Mouse (Mus musculus) hindbrain, embryonic 12.5 days (tissue): ENCODE measurements around the gene Snx12. TPM values are rescaled to one million over a fixed set of nuclear protein-coding genes. Genes with fewer than 3 reads are reported as not detected.

ENCODE experiments used
- ATAC-seq: fragments of 200-750 bp; cut with Nextera tagmentation; 2 replicates; pipeline ENCODE4 v1.8.0; 2017; ENCODE audit warnings: moderate TSS enrichment; ENCODE audit not compliant: low FRiP score
- H3K27ac ChIP-seq: fragments of 300-500 bp; sonication (generic); 2 replicates; pipeline ENCODE4 v1.5.1; 2016; ENCODE audit warnings: mild to moderate bottlenecking
- H3K27me3 ChIP-seq: fragments of 300-500 bp; sonication (generic); 2 replicates; pipeline ENCODE4 v1.6.1; 2016; ENCODE audit warnings: mild to moderate bottlenecking
- H3K36me3 ChIP-seq: fragments of 300-500 bp; sonication (generic); 2 replicates; pipeline ENCODE4 v1.6.1; 2016; ENCODE audit warnings: mild to moderate bottlenecking
- H3K4me1 ChIP-seq: fragments of 300-500 bp; sonication (generic); 2 replicates; pipeline ENCODE4 v1.6.1; 2016
- H3K4me2 ChIP-seq: fragments of 300-500 bp; sonication (generic); replicated peaks from 2 replicates; pipeline ENCODE4 v1.6.1; 2016; ENCODE audit warnings: mild to moderate bottlenecking
- H3K4me3 ChIP-seq: fragments of 300-500 bp; sonication (generic); 2 replicates; pipeline ENCODE4 v1.5.1; 2016; ENCODE audit warnings: mild to moderate bottlenecking
- H3K9ac ChIP-seq: fragments of 300-500 bp; sonication (generic); 2 replicates; pipeline ENCODE4 v1.6.1; 2016; ENCODE audit warnings: mild to moderate bottlenecking, moderate library complexity
- H3K9me3 ChIP-seq: fragments of 300-500 bp; sonication (generic); replicated peaks from 2 replicates; pipeline ENCODE4 v1.6.1; 2016; ENCODE audit warnings: mild to moderate bottlenecking
- WGBS: fragments of 180-500 bp; shearing (Covaris S2); methylation state at CpG from one replicate; pipeline ENCODE4 v1.1.7; 2016; 5-methylcytosine and 5-hydroxymethylcytosine counted together
- polyA plus RNA-seq: library from polyadenylated mRNA; unstranded; fragments of >200 nt; fragmentation: Nextera tagmentation; extraction: Ambion mirVana; gene quantifications from 2 replicates; pipeline ENCODE4 v1.2.1, GENCODE M21; 2016

Gene Snx12
- polyA plus RNA-seq, 1 experiment from 2014 or later, result 53.3 TPM

- ATAC-seq, result no peak
- H3K27ac ChIP-seq, result peak overlapping the region; percentile 35; the same call in 1 of the 2 replicates
- WGBS, result 35% methylated on average over 7 of the region's 7 CpGs
Observed at GRCm38 (mm10) chrX:101222796-101223162, 416 bp upstream of the Snx12 start.

DNA sequence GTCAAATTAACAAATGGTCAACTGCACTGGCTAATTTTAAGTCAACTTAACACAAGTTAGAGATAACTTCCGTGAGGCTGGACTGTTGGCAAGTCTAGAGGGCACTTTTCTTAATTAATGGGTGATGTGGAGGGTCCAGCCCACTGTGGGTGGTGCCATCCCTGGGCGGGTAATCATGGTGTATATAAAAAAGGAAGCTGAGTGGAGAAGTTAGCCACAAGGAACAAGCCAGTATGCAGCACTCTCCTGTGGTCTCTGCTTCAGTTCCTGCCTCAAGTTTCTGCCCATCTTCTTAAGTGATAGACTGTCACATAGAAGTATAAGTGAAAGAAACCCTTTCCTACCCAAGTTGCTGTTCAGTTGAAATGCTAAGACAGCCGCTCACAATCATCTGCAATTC, 33.1 kb downstream of the Snx12 start:
- no peak for ATAC-seq
- 82% methylated on average over 3 of the region's 3 CpGs for WGBS

More at GRCm38 (mm10) chrX:101222796-101223162, 416 bp upstream of the Snx12 start:
- Histone ChIP-seq H3K4me3 (peak overlapping the region; percentile 54), H3K27me3 (peaks cover 14% of the 10 kb centered on the region), H3K4me1 (no peaks in the 10 kb centered on the region; the same call in 1 of the 2 replicates), H3K9me3 (no peaks in the 10 kb centered on the region), H3K36me3 (no peaks in the 10 kb centered on the region), H3K9ac (no peak overlapping the region), H3K4me2 (peak overlapping the region; percentile 51)

DNA sequence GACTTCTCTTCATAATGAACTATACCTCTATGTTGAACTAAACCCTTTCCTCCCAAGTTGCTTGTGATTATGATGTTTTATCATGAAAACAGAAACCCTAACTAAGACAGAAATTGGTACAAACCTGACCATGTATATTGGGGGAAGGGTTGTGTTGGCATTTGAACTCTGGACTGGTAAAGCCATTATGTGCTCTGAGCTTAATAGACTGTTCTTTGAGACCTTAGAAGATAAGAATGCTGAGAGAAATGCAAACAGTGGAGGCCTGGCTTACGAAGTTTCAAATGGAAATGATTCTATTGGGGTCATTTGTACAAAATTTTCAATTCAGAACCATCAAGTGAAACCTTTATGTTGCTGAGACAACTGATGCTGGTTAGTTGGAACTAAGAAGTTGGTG, 34.7 kb downstream of the Snx12 start:
- H3K27ac ChIP-seq, result no peak overlapping the region
- ATAC-seq, result no peak
- H3K36me3 ChIP-seq, result no peaks in the 10 kb centered on the region
- H3K4me2 ChIP-seq, result no peak overlapping the region
- no peaks in the 10 kb centered on the region for H3K9me3 ChIP-seq
- peaks cover 3% of the 10 kb centered on the region; the same call in 1 of the 2 replicates for H3K27me3 ChIP-seq
- WGBS, result 82% methylated on average over 1 of the region's 1 CpGs
- H3K4me1 ChIP-seq, result no peaks in the 10 kb centered on the region
- H3K4me3 ChIP-seq, result no peak overlapping the region
- no peak overlapping the region for H3K9ac ChIP-seq

More for the DNA sequence above, 33.1 kb downstream of the Snx12 start:
- H3K4me3 ChIP-seq, result no peak overlapping the region
- no peaks in the 10 kb centered on the region for H3K9me3 ChIP-seq
- no peak overlapping the region for H3K27ac ChIP-seq
- no peak overlapping the region for H3K9ac ChIP-seq
- no peaks in the 10 kb centered on the region for H3K4me1 ChIP-seq
- no peak overlapping the region for H3K4me2 ChIP-seq
- peaks cover 3% of the 10 kb centered on the region; the same call in 1 of the 2 replicates for H3K27me3 ChIP-seq
- no peaks in the 10 kb centered on the region for H3K36me3 ChIP-seq

GRCm38 (mm10) chrX:101173388-101173787, 49.0 kb downstream of the Snx12 start:
- no peak overlapping the region for H3K4me2 ChIP-seq
- H3K9ac ChIP-seq, result no peak overlapping the region
- ATAC-seq, result no peak
- 93% methylated on average over 1 of the region's 1 CpGs for WGBS
- H3K36me3 ChIP-seq, result no peaks in the 10 kb centered on the region
- no peaks in the 10 kb centered on the region for H3K4me1 ChIP-seq
- H3K4me3 ChIP-seq, result no peak overlapping the region
- no peak overlapping the region for H3K27ac ChIP-seq
- H3K9me3 ChIP-seq, result no peaks in the 10 kb centered on the region
- H3K27me3 ChIP-seq, result peaks cover 4% of the 10 kb centered on the region; the same call in 1 of the 2 replicates

GRCm38 (mm10) chrX:101168425-101168824, 53.9 kb downstream of the Snx12 start:
- H3K9ac ChIP-seq, result no peak overlapping the region
- no peak overlapping the region for H3K4me2 ChIP-seq
- no peak overlapping the region for H3K27ac ChIP-seq
- no peak for ATAC-seq
- H3K9me3 ChIP-seq, result no peaks in the 10 kb centered on the region
- H3K4me3 ChIP-seq, result no peak overlapping the region
- 79% methylated on average over 2 of the region's 2 CpGs for WGBS
- no peaks in the 10 kb centered on the region for H3K36me3 ChIP-seq
- no peaks in the 10 kb centered on the region; the same call in 1 of the 2 replicates for H3K27me3 ChIP-seq
- H3K4me1 ChIP-seq, result no peaks in the 10 kb centered on the region

GRCm38 (mm10) chrX:101163739-101164138, 58.6 kb downstream of the Snx12 start:
- Histone ChIP-seq H3K4me3 (no peak overlapping the region), H3K9ac (no peak overlapping the region), H3K9me3 (no peaks in the 10 kb centered on the region), H3K4me2 (no peak overlapping the region), H3K36me3 (no peaks in the 10 kb centered on the region), H3K27ac (no peak overlapping the region), H3K27me3 (no peaks in the 10 kb centered on the region), H3K4me1 (no peaks in the 10 kb centered on the region)
- WGBS, result 90% methylated on average over 2 of the region's 2 CpGs
- no peak for ATAC-seq

DNA sequence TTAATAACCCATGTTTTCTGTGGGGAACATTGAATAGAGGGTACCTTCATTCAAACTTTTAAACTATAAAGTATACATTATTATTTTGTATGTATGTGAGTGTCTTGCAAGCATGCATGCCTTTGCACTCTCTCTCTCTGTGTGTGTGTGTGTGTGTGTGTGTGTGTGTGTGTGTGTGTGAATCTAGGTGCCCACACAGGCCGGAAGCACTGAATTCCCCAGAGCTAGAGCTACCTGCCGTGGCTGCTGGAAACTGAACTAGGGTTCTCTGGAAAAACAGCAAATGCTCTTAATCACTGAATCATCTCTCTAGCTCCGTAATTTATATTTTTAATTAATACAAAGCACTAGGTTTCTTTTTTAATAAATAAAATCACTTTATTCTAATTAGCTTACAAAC, 59.1 kb downstream of the Snx12 start:
- Histone ChIP-seq H3K4me1 (no peaks in the 10 kb centered on the region), H3K27ac (no peak overlapping the region), H3K9me3 (no peaks in the 10 kb centered on the region), H3K9ac (no peak overlapping the region), H3K36me3 (no peaks in the 10 kb centered on the region), H3K27me3 (no peaks in the 10 kb centered on the region), H3K4me2 (no peak overlapping the region), H3K4me3 (no peak overlapping the region)
- WGBS, result 77% methylated on average over 3 of the region's 3 CpGs
- ATAC-seq, result no peak

DNA sequence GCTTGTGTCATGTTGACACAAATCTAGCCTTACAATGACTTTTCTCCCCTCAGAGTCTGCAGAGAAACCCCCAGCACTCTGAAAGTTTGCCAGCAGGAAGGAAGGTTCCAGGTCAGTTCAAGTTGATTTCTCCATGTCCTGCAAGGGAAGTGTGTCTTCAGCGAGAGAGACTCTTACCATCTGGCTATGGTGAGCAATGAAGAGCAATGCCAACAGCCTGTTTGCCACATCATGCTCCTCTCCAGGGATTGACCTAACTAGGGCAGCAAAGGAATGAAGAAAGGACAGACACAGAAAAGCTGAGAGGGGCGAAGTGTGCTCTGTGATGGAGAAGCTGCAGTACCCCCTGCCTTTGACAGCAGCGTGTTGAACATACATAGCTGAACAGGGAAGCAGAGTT, 59.8 kb downstream of the Snx12 start:
- Histone ChIP-seq H3K4me3 (no peak overlapping the region), H3K27me3 (no peaks in the 10 kb centered on the region), H3K9me3 (no peaks in the 10 kb centered on the region), H3K9ac (no peak overlapping the region), H3K4me1 (no peaks in the 10 kb centered on the region), H3K36me3 (no peaks in the 10 kb centered on the region), H3K4me2 (no peak overlapping the region), H3K27ac (no peak overlapping the region)
- ATAC-seq, result no peak
- WGBS, result 90% methylated on average over 3 of the region's 3 CpGs

- ATAC-seq, result no peak
- no peak overlapping the region for H3K4me2 ChIP-seq
- 99% methylated on average over 2 of the region's 2 CpGs for WGBS
- H3K27ac ChIP-seq, result no peak overlapping the region
- no peaks in the 10 kb centered on the region for H3K27me3 ChIP-seq
- H3K4me1 ChIP-seq, result no peaks in the 10 kb centered on the region
- no peaks in the 10 kb centered on the region for H3K9me3 ChIP-seq
- no peaks in the 10 kb centered on the region for H3K36me3 ChIP-seq
- H3K9ac ChIP-seq, result no peak overlapping the region
- H3K4me3 ChIP-seq, result no peak overlapping the region
Observed at GRCm38 (mm10) chrX:101157488-101157887, 64.9 kb downstream of the Snx12 start.

DNA sequence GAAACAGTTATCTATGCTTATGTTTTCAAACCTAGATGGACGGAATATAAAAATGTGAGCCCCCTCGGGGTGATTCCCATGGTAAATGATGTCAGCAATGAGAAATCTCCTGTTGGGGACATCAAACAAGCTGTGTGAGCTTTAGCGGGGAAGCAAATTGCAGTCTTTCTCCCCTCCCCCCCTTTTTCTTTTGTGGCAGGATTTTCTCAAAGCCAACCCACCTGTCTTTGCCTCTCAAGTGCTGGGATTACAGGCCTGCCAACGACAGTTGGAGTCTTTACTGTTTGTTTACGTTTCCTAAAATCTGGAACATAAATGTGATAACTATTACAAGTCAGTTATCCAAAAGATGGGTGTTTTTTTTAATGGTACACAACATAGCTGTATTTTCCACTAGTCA, 66.0 kb downstream of the Snx12 start:
- H3K4me1 ChIP-seq, result no peaks in the 10 kb centered on the region
- 40% methylated on average over 5 of the region's 5 CpGs for WGBS
- no peak overlapping the region for H3K27ac ChIP-seq
- ATAC-seq, result no peak
- H3K9me3 ChIP-seq, result no peaks in the 10 kb centered on the region
- H3K9ac ChIP-seq, result no peak overlapping the region
- H3K4me2 ChIP-seq, result no peak overlapping the region
- no peaks in the 10 kb centered on the region for H3K27me3 ChIP-seq
- no peaks in the 10 kb centered on the region for H3K36me3 ChIP-seq
- H3K4me3 ChIP-seq, result no peak overlapping the region

GRCm38 (mm10) chrX:101147506-101147905, 74.9 kb downstream of the Snx12 start:
- Histone ChIP-seq H3K4me2 (no peak overlapping the region), H3K4me3 (no peak overlapping the region), H3K4me1 (no peaks in the 10 kb centered on the region), H3K27me3 (no peaks in the 10 kb centered on the region), H3K9me3 (no peaks in the 10 kb centered on the region), H3K36me3 (no peaks in the 10 kb centered on the region), H3K9ac (no peak overlapping the region), H3K27ac (no peak overlapping the region)
- ATAC-seq, result no peak
- WGBS, result 72% methylated on average over 5 of the region's 5 CpGs

DNA sequence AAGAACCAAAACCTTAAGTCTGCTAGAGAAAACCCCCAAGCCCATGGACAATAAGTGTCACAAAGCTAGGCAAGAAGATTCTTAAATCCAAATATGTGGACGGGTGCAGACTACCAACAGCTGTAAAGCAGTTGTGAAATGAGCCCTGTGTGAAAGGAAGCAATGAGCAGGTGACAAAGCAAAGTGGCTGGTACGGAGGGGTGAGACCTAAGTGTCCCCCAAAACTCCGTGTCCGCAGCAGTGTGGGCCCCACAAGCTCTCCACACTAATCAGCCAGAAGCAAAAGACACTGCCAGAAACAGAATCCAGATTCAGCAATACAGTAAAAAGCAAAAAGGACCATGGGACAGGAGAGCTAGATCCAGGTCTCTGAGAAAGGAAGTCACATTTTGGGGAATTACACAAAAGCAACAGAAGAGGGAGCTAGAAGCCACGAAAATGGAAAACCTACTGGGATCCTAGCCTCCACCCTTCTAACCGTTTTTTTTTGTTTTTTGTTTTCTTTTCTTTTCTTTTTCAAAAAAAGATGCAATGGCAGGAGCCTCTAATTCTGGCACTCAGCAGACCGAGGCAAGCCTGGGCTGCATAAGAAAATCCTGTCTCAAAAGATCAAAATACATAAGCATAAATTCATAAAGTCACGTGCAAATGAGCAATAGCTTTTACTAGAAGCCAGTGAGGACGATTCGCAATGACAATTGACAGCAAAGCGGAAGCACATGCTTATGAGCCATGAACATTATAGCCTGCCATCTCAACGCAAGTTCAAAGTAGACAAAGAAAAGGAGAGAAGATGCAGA, 90.2 kb downstream of the Snx12 start:
- Histone ChIP-seq H3K27me3 (no peaks in the 10 kb centered on the region), H3K9ac (no peak overlapping the region), H3K4me1 (no peaks in the 10 kb centered on the region), H3K4me3 (no peak overlapping the region), H3K4me2 (peak overlapping the region; percentile 26), H3K36me3 (no peaks in the 10 kb centered on the region), H3K27ac (no peak overlapping the region), H3K9me3 (no peaks in the 10 kb centered on the region)
- ATAC-seq, result no peak; the same call in 1 of the 2 replicates
- WGBS, result 43% methylated on average over 12 of the region's 12 CpGs

DNA sequence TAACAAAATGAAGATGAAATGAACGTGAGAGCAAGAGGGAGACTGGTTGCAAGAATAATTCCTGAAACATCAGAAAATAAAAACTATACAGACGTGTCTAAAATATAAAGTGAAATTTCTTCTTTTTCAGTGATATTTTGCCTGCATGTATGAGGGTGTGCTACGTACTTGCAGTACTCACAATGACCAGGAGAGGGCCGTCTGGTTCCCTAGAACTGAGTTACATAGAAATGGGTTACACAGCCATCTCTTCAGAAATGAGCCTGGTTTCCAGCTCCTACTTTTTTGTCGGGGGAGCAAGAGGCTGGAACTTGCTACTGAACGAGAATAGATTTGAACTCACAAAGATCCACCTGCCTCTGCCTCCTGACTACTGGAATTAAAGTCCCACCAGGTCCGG, 91.4 kb downstream of the Snx12 start:
- Histone ChIP-seq H3K4me1 (no peaks in the 10 kb centered on the region), H3K27me3 (no peaks in the 10 kb centered on the region), H3K27ac (no peak overlapping the region), H3K9ac (no peak overlapping the region), H3K36me3 (no peaks in the 10 kb centered on the region), H3K4me3 (no peak overlapping the region), H3K9me3 (no peaks in the 10 kb centered on the region), H3K4me2 (no peak overlapping the region)
- no peak for ATAC-seq
- 30% methylated on average over 7 of the region's 7 CpGs for WGBS
